Mouse (Mus musculus): ENCODE data around the gene Pola2. TPM values are rescaled to one million over a fixed set of nuclear protein-coding genes. Genes with fewer than 3 reads are reported as not detected.

The Pola2 gene
- polyA plus RNA-seq, 1 experiment from 2014 or later, result 108 TPM

GRCm38 (mm10) chr19:5975676-5976075 is 11.7 kb upstream of the Pola2 start:
- WGBS, result 80% methylated on average over 4 of the region's 4 CpGs
- Histone ChIP-seq H3K27ac (ENCODE audit: low read depth, low read length) (no peak overlapping the region), H3K4me3 (ENCODE audit: low read depth, low read length) (no peak overlapping the region), H3K9ac (ENCODE audit: low read length) (no peak overlapping the region), H3K27me3 (ENCODE audit: control insufficient read depth, insufficient read depth, low read length) (no peaks in the 10 kb centered on the region), H3K36me3 (ENCODE audit: control insufficient read depth, insufficient read depth, low read length) (no peaks in the 10 kb centered on the region), H3K4me2 (ENCODE audit: low read depth, low read length, severe bottlenecking) (no peak overlapping the region), H3K9me3 (ENCODE audit: control insufficient read depth, low read length) (no peaks in the 10 kb centered on the region), H3K4me1 (replicated peaks; ENCODE audit: control insufficient read depth, insufficient read depth, low read length) (no peaks in the 10 kb centered on the region)
- ATAC-seq (replicated peaks; ENCODE audit: low FRiP score), result no peak
- no peak for DNase-seq (ENCODE audit: low spot score)

DNA sequence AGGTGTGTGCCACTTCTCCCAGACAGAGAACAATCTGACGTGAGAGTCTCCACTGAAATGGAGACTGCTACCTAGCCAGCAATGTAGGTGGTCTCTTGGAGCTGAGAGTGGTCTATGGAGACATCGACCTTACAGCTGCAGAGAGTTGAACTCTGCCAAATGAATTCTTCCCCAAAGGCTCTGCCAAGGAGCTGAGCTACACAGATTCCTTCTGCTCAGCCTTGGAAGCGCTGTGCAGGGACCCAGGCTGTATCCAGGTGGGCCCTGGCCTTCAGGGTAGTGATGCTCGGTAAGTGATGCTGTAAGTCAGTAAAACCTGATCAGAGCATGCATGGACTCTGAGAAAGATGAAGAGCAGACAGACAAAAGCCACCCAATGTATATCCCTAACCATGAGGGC is 11.1 kb upstream of the Pola2 start:
- Histone ChIP-seq H3K36me3 (ENCODE audit: control insufficient read depth, insufficient read depth, low read length) (no peaks in the 10 kb centered on the region), H3K27me3 (ENCODE audit: control insufficient read depth, insufficient read depth, low read length) (no peaks in the 10 kb centered on the region), H3K4me3 (ENCODE audit: low read depth, low read length) (no peak overlapping the region), H3K27ac (ENCODE audit: low read depth, low read length) (no peak overlapping the region), H3K4me2 (ENCODE audit: low read depth, low read length, severe bottlenecking) (no peak overlapping the region), H3K9ac (ENCODE audit: low read length) (no peak overlapping the region), H3K9me3 (ENCODE audit: control insufficient read depth, low read length) (no peaks in the 10 kb centered on the region), H3K4me1 (replicated peaks; ENCODE audit: control insufficient read depth, insufficient read depth, low read length) (no peaks in the 10 kb centered on the region)
- 82% methylated on average over 4 of the region's 4 CpGs for WGBS
- DNase-seq (ENCODE audit: low spot score) (no peak), ATAC-seq (replicated peaks; ENCODE audit: low FRiP score) (no peak)

- ATAC-seq (replicated peaks; ENCODE audit: low FRiP score) (no peak), DNase-seq (ENCODE audit: low spot score) (no peak)
- Histone ChIP-seq H3K4me3 (ENCODE audit: low read depth, low read length) (no peak overlapping the region), H3K27me3 (ENCODE audit: control insufficient read depth, insufficient read depth, low read length) (no peaks in the 10 kb centered on the region), H3K9ac (ENCODE audit: low read length) (no peak overlapping the region), H3K4me1 (replicated peaks; ENCODE audit: control insufficient read depth, insufficient read depth, low read length) (peaks cover 9% of the 10 kb centered on the region; the same call in 1 of the 2 replicates), H3K27ac (ENCODE audit: low read depth, low read length) (no peak overlapping the region), H3K36me3 (ENCODE audit: control insufficient read depth, insufficient read depth, low read length) (no peaks in the 10 kb centered on the region), H3K9me3 (ENCODE audit: control insufficient read depth, low read length) (no peaks in the 10 kb centered on the region), H3K4me2 (ENCODE audit: low read depth, low read length, severe bottlenecking) (no peak overlapping the region)
- 89% methylated on average over 10 of the region's 10 CpGs for WGBS
Measured at GRCm38 (mm10) chr19:5967664-5968063, 3.7 kb upstream of the Pola2 start.

DNA sequence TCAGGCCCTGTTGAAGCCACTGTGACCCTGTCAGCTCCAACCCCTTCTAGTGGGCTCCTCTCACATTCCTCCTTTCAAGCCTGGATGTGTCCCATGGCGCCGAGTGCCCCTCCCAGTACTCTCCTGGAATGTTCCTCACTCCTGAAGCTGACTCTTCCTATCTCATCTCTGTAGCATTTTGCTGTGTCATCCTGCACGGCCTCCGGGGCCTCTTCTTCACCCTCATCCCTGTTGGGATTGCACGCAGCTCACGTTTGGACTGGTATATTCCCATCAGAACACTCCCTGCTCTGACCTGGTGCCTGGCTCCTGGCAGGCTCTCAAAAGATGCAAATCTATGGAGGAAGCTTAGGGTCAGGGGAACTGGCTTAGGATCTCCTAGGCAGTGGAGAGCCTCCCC is 2.8 kb upstream of the Pola2 start:
- 76% methylated on average over 6 of the region's 6 CpGs for WGBS
- ATAC-seq (replicated peaks; ENCODE audit: low FRiP score) (no peak), DNase-seq (ENCODE audit: low spot score) (no peak)
- no peaks in the 10 kb centered on the region for H3K27me3 ChIP-seq (ENCODE audit: control insufficient read depth, insufficient read depth, low read length)
- no peak overlapping the region for H3K4me3 ChIP-seq (ENCODE audit: low read depth, low read length)
- H3K27ac ChIP-seq (ENCODE audit: low read depth, low read length), result no peak overlapping the region
- no peak overlapping the region; the same call in 1 of the 2 replicates for H3K9ac ChIP-seq (ENCODE audit: low read length)
- no peaks in the 10 kb centered on the region for H3K9me3 ChIP-seq (ENCODE audit: control insufficient read depth, low read length)
- H3K36me3 ChIP-seq (ENCODE audit: control insufficient read depth, insufficient read depth, low read length), result no peaks in the 10 kb centered on the region
- peaks cover 14% of the 10 kb centered on the region; the same call in 1 of the 2 replicates for H3K4me1 ChIP-seq (replicated peaks; ENCODE audit: control insufficient read depth, insufficient read depth, low read length)
- no peak overlapping the region for H3K4me2 ChIP-seq (ENCODE audit: low read depth, low read length, severe bottlenecking)

DNA sequence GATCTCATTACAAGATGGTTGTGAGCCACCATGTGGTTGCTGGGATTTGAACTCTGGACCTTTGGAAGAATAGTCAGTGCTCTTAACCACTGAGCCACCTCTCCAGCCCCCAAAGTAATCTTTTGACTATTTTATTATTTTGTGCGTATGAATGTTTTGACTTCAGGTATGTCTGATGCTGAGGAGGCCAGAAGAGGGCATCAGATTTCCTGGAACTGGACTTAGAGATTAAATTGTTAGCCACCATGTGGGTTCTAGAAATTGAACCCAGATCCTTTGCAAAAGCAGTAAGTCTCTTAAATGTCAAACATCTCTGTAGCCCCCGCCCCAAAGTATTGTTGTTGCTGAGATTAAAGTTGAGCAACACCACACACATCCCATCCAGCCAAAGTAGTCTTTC is 1.9 kb upstream of the Pola2 start:
- no peak overlapping the region for H3K4me3 ChIP-seq (ENCODE audit: low read depth, low read length)
- no peak overlapping the region for H3K27ac ChIP-seq (ENCODE audit: low read depth, low read length)
- peaks cover 16% of the 10 kb centered on the region; the same call in 1 of the 2 replicates for H3K4me1 ChIP-seq (replicated peaks; ENCODE audit: control insufficient read depth, insufficient read depth, low read length)
- no peaks in the 10 kb centered on the region for H3K27me3 ChIP-seq (ENCODE audit: control insufficient read depth, insufficient read depth, low read length)
- no peaks in the 10 kb centered on the region for H3K36me3 ChIP-seq (ENCODE audit: control insufficient read depth, insufficient read depth, low read length)
- H3K9ac ChIP-seq (ENCODE audit: low read length), result no peak overlapping the region
- no peaks in the 10 kb centered on the region for H3K9me3 ChIP-seq (ENCODE audit: control insufficient read depth, low read length)
- DNase-seq (ENCODE audit: low spot score) (no peak), ATAC-seq (replicated peaks; ENCODE audit: low FRiP score) (no peak)
- WGBS, result 94% methylated on average over 2 of the region's 2 CpGs
- H3K4me2 ChIP-seq (ENCODE audit: low read depth, low read length, severe bottlenecking), result no peak overlapping the region

GRCm38 (mm10) chr19:5965280-5965679 is 1.3 kb upstream of the Pola2 start:
- ATAC-seq (replicated peaks; ENCODE audit: low FRiP score) (no peak), DNase-seq (ENCODE audit: low spot score) (peak; percentile 84)
- H3K9ac ChIP-seq (ENCODE audit: low read length), result no peak overlapping the region
- no peaks in the 10 kb centered on the region for H3K9me3 ChIP-seq (ENCODE audit: control insufficient read depth, low read length)
- H3K27ac ChIP-seq (ENCODE audit: low read depth, low read length), result no peak overlapping the region
- 13% methylated on average over 4 of the region's 4 CpGs for WGBS
- H3K4me3 ChIP-seq (ENCODE audit: low read depth, low read length), result no peak overlapping the region
- no peak overlapping the region for H3K4me2 ChIP-seq (ENCODE audit: low read depth, low read length, severe bottlenecking)
- H3K4me1 ChIP-seq (replicated peaks; ENCODE audit: control insufficient read depth, insufficient read depth, low read length), result peaks cover 16% of the 10 kb centered on the region; the same call in 1 of the 2 replicates
- no peaks in the 10 kb centered on the region for H3K27me3 ChIP-seq (ENCODE audit: control insufficient read depth, insufficient read depth, low read length)
- no peaks in the 10 kb centered on the region for H3K36me3 ChIP-seq (ENCODE audit: control insufficient read depth, insufficient read depth, low read length)

- Histone ChIP-seq H3K27me3 (ENCODE audit: control insufficient read depth, insufficient read depth, low read length) (no peaks in the 10 kb centered on the region), H3K4me2 (ENCODE audit: low read depth, low read length, severe bottlenecking) (peak overlapping the region; percentile 92; the same call in 1 of the 2 replicates), H3K4me3 (ENCODE audit: low read depth, low read length) (peak overlapping the region; percentile 77), H3K36me3 (ENCODE audit: control insufficient read depth, insufficient read depth, low read length) (no peaks in the 10 kb centered on the region), H3K9ac (ENCODE audit: low read length) (peak overlapping the region; percentile 79), H3K9me3 (ENCODE audit: control insufficient read depth, low read length) (no peaks in the 10 kb centered on the region), H3K4me1 (replicated peaks; ENCODE audit: control insufficient read depth, insufficient read depth, low read length) (peaks cover 16% of the 10 kb centered on the region; the same call in 1 of the 2 replicates), H3K27ac (ENCODE audit: low read depth, low read length) (no peak overlapping the region)
- 84% methylated on average over 2 of the region's 2 CpGs for WGBS
- DNase-seq (ENCODE audit: low spot score) (no peak), ATAC-seq (replicated peaks; ENCODE audit: low FRiP score) (no peak)
Measured at GRCm38 (mm10) chr19:5964804-5965203, 802 bp upstream of the Pola2 start.

DNA sequence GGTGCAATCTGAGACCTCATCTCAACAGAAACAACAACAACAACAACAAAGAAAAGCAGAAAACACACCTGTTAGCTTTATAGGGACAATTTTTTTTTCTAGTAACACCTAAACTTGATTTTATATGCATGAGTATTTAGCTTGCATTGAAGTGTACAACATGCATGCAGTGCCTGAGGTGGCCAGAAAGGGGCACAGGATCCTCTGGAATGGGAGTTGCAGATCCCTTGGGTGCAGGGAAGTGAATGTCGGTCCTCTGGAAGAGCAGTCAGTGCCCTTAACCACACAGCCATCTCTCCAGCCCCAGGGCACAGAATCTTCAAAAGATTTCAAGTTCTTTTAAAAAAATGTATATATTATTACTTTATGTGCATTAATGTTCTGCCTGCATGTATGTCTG is 1.4 kb downstream of the Pola2 start:
- Histone ChIP-seq H3K36me3 (ENCODE audit: control insufficient read depth, insufficient read depth, low read length) (no peaks in the 10 kb centered on the region; the same call in 1 of the 2 replicates), H3K4me2 (ENCODE audit: low read depth, low read length, severe bottlenecking) (peak overlapping the region; percentile 92), H3K27ac (ENCODE audit: low read depth, low read length) (no peak overlapping the region), H3K4me3 (ENCODE audit: low read depth, low read length) (peak overlapping the region; percentile 77), H3K4me1 (replicated peaks; ENCODE audit: control insufficient read depth, insufficient read depth, low read length) (peaks cover 16% of the 10 kb centered on the region; the same call in 1 of the 2 replicates), H3K27me3 (ENCODE audit: control insufficient read depth, insufficient read depth, low read length) (no peaks in the 10 kb centered on the region), H3K9me3 (ENCODE audit: control insufficient read depth, low read length) (no peaks in the 10 kb centered on the region), H3K9ac (ENCODE audit: low read length) (peak overlapping the region; percentile 79)
- no peak for ATAC-seq (replicated peaks; ENCODE audit: low FRiP score)
- 36% methylated on average over 1 of the region's 1 CpGs for WGBS
- no peak for DNase-seq (ENCODE audit: low spot score)

DNA sequence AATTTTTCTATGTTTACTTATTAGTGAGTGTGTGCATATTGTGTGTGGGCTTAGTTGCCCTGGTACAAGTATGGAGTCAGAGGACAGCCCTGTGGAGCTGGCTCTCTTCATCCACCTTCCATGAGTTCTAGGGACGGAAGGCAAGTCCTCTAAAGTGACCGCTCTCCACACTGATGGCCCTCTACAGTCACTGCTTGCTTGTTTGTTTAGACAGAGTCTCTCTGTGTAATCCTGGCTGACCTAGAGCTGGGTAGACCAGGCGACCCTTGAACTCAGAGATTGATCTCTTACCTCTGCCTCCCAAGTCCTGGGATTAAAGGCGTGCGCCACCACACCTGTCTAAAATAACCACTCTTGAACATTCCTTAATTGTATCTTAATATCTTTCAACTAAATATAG is 6.6 kb downstream of the Pola2 start:
- Histone ChIP-seq H3K4me1 (replicated peaks; ENCODE audit: control insufficient read depth, insufficient read depth, low read length) (peaks cover 4% of the 10 kb centered on the region; the same call in 1 of the 2 replicates), H3K4me3 (ENCODE audit: low read depth, low read length) (no peak overlapping the region), H3K9me3 (ENCODE audit: control insufficient read depth, low read length) (no peaks in the 10 kb centered on the region), H3K4me2 (ENCODE audit: low read depth, low read length, severe bottlenecking) (no peak overlapping the region), H3K9ac (ENCODE audit: low read length) (no peak overlapping the region), H3K27ac (ENCODE audit: low read depth, low read length) (no peak overlapping the region), H3K27me3 (ENCODE audit: control insufficient read depth, insufficient read depth, low read length) (no peaks in the 10 kb centered on the region), H3K36me3 (ENCODE audit: control insufficient read depth, insufficient read depth, low read length) (peaks cover 3% of the 10 kb centered on the region; the same call in 1 of the 2 replicates)
- ATAC-seq (replicated peaks; ENCODE audit: low FRiP score) (no peak), DNase-seq (ENCODE audit: low spot score) (no peak)
- WGBS, result 89% methylated on average over 5 of the region's 5 CpGs
